ENCODE assay signal across 8 mouse cellular contexts in the genomic region with DNA sequence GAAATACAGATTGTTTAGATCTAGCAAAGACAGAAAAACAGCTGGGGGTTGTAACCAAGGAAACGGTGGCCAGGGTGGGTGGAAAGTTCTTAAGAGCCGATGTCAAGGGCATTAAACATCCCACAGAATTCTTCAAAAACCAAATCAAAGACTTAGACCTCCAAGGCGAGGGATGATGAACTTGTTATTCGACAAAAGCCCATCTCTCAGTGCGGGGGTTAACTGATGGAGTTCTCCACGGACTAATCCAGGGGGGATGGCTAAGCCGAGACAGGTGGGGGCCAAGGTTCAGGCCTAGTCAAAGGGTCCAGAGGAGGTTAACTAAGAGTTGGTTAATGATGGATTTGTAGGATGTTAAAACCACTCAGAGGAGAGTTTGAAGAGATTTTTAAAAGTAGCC. TPM values are rescaled to one million over a fixed set of nuclear protein-coding genes. Genes with fewer than 3 reads are reported as not detected.
DNase-seq lines count a peak whose midpoint lies in the region; ATAC-seq lines count a peak whose summit lies in the region.

No protein-coding gene starts in this region.

- peak overlapping the region; percentile 31 for H3K4me2 ChIP-seq in neural tube, embryonic 11.5 days (ENCODE audit: low read depth)
- peak overlapping the region; percentile 29; the same call in 1 of the 2 replicates for H3K4me2 ChIP-seq in limb, embryonic 11.5 days (ENCODE audit: low read depth, severe bottlenecking)

- ATAC-seq in CD4-positive, CD25-positive, alpha-beta regulatory T cell, adult 4 months = no peak
- ATAC-seq in neural tube, embryonic 11.5 days (ENCODE audit: insufficient read depth, low FRiP score, low TSS enrichment) = no peak
- no peak for ATAC-seq in limb, embryonic 11.5 days (ENCODE audit: insufficient number of reproducible peaks, low FRiP score, low TSS enrichment, low read depth)

- peak; percentile 18 for DNase-seq in CD4-positive, CD25-positive, alpha-beta regulatory T cell, adult 2 months (ENCODE audit: low read depth, low spot score)
- peak; percentile 18 for DNase-seq in neural tube, embryonic 11.5 days (ENCODE audit: low spot score)
- no peak for DNase-seq in neural tube, embryonic 10.5 days (ENCODE audit: extremely low spot score, low spot score)
- no peak for DNase-seq in limb, embryonic 11.5 days (ENCODE audit: low spot score)
- DNase-seq in retina, embryonic 14.5 days (ENCODE audit: low spot score) = peak; percentile 21
- no peak for DNase-seq in cerebellum, adult 11 months
- no peak for DNase-seq in urinary bladder, adult 18-20 months (ENCODE audit: low spot score in 2 of 2)

- no peaks in the 10 kb centered on the region for H3K9me3 ChIP-seq in neural tube, embryonic 11.5 days (ENCODE audit: control insufficient read depth, low read length)
- no peaks in the 10 kb centered on the region for H3K9me3 ChIP-seq in limb, embryonic 11.5 days (ENCODE audit: control insufficient read depth, low read length)

- H3K4me3 ChIP-seq in neural tube, embryonic 11.5 days (ENCODE audit: low read depth, low read length) = peak overlapping the region; percentile 15; the same call in 1 of the 2 replicates
- H3K4me3 ChIP-seq in limb, embryonic 11.5 days (ENCODE audit: low read depth, low read length) = no peak overlapping the region

- H3K27me3 ChIP-seq in neural tube, embryonic 11.5 days (ENCODE audit: control insufficient read depth, insufficient read depth, low read length) = no peaks in the 10 kb centered on the region
- H3K27me3 ChIP-seq in limb, embryonic 11.5 days (ENCODE audit: control insufficient read depth, insufficient read depth, low read length) = no peaks in the 10 kb centered on the region

- 27% methylated on average over 7 of the region's 7 CpGs for whole genome bisulfite sequencing in neural tube, embryonic 11.5 days
- WGBS in limb, embryonic 11.5 days = 38% methylated on average over 7 of the region's 7 CpGs

- no peaks in the 10 kb centered on the region for H3K36me3 ChIP-seq in neural tube, embryonic 11.5 days (ENCODE audit: control insufficient read depth, insufficient read depth, low read length)
- no peaks in the 10 kb centered on the region for H3K36me3 ChIP-seq in limb, embryonic 11.5 days (ENCODE audit: control insufficient read depth, insufficient read depth, low read length)

- no peak overlapping the region for H3K9ac ChIP-seq in neural tube, embryonic 11.5 days (ENCODE audit: low read length)
- H3K9ac ChIP-seq in limb, embryonic 11.5 days (ENCODE audit: low read length) = no peak overlapping the region

- H3K4me1 ChIP-seq in neural tube, embryonic 11.5 days (ENCODE audit: control insufficient read depth, insufficient read depth, low read length) = peaks cover 15% of the 10 kb centered on the region
- peaks cover 4% of the 10 kb centered on the region; the same call in 1 of the 2 replicates for H3K4me1 ChIP-seq in limb, embryonic 11.5 days (ENCODE audit: control insufficient read depth, insufficient read depth, low read length)

- H3K27ac ChIP-seq in neural tube, embryonic 11.5 days (ENCODE audit: low read depth, low read length) = no peak overlapping the region
- H3K27ac ChIP-seq in limb, embryonic 11.5 days (replicated peaks; ENCODE audit: low read depth, low read length) = no peak overlapping the region

RNA-seq across cellular contexts. Expression of a gene that starts 3.3 kb away (rescaled TPM):
- polyA plus RNA-seq in CD4-positive, CD25-positive, alpha-beta regulatory T cell, adult 4 months (2017; shearing (Covaris generic)) = 10 to 100 TPM; 10.7 TPM
- 15.0 and 17.1 TPM in 2 replicates for polyA plus RNA-seq in neural tube, embryonic 11.5 days (2014; fragmentation: Nextera tagmentation; extraction: Ambion mirVana)
- polyA plus RNA-seq in limb, embryonic 11.5 days (2014; fragmentation: Nextera tagmentation; extraction: Ambion mirVana) = 12.5 and 14.2 TPM in 2 replicates

RNA-seq across cellular contexts. Expression of a gene that starts 26.5 kb away (rescaled TPM):
- polyA plus RNA-seq in CD4-positive, CD25-positive, alpha-beta regulatory T cell, adult 4 months (2017; shearing (Covaris generic)) = 10 to 100 TPM; 37.0 to 46.8 TPM
- 25.5 and 27.7 TPM in 2 replicates for polyA plus RNA-seq in neural tube, embryonic 11.5 days (2014; fragmentation: Nextera tagmentation; extraction: Ambion mirVana)
- 24.6 and 28.2 TPM in 2 replicates for polyA plus RNA-seq in limb, embryonic 11.5 days (2014; fragmentation: Nextera tagmentation; extraction: Ambion mirVana)

RNA-seq across cellular contexts. Expression of a gene that starts 26.9 kb away (rescaled TPM):
- 1 to 10 TPM; 5.3 to 6.3 TPM for polyA plus RNA-seq in CD4-positive, CD25-positive, alpha-beta regulatory T cell, adult 4 months (2017; shearing (Covaris generic))
- 37.0 and 41.4 TPM in 2 replicates for polyA plus RNA-seq in neural tube, embryonic 11.5 days (2014; fragmentation: Nextera tagmentation; extraction: Ambion mirVana)
- polyA plus RNA-seq in limb, embryonic 11.5 days (2014; fragmentation: Nextera tagmentation; extraction: Ambion mirVana) = 27.0 and 27.7 TPM in 2 replicates

RNA-seq across cellular contexts. Expression of a gene that starts 29.0 kb away (rescaled TPM):
- polyA plus RNA-seq in CD4-positive, CD25-positive, alpha-beta regulatory T cell, adult 4 months (2017; shearing (Covaris generic)) = not detected
- polyA plus RNA-seq in neural tube, embryonic 11.5 days (2014; fragmentation: Nextera tagmentation; extraction: Ambion mirVana) = not detected in 2 replicates
- not detected in 2 replicates for polyA plus RNA-seq in limb, embryonic 11.5 days (2014; fragmentation: Nextera tagmentation; extraction: Ambion mirVana)

Comparison
In these comparisons a context has a peak if more than half of its experiments do, and no peak if none do; other contexts are left out.
1. DNase-seq: peak in CD4-positive, CD25-positive, alpha-beta regulatory T cell, adult 2 months (single experiment), neural tube, embryonic 11.5 days (single experiment) and retina, embryonic 14.5 days (single experiment); none in neural tube, embryonic 10.5 days (single experiment), limb, embryonic 11.5 days (single experiment), cerebellum, adult 11 months (single experiment) and urinary bladder, adult 18-20 months (0 of 2).